Mouse (Mus musculus): Measurements from ENCODE around the gene Strn4.

Strn4 gene

DNA sequence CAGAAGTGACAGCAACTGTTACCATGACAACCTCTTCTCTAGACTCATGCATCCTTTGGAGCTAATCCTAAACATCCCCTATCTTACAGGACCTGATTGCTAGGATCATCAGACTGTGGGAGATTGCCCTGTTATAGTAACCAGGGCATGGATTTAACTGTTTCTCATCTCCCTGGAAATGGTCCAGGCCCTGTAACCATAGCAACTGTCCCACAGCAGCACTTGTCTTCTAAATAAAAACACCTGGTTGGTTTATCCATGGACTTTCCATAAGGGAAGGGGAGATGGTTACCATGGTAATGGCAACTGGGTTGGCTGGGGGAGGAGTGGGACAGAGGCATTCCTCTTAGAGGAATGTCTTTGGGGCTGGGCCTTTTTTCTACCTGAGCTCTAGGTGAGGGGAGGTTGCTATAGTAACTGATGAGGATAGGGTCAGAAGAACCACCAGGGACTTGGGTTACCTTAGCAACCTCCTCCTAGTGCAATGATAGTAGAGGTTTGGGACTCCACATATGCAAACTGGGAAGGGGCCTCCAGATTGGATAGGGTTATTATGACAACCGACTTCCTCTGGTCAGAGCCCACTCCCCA is at the start of gene Strn4:
TSS of gene Strn4 (plus strand) at position 539 of the 591 bp plus-strand sequence.
- DNase-seq (ENCODE audit: low spot score in 2 of 2): peak; percentile 48 to 59

DNA sequence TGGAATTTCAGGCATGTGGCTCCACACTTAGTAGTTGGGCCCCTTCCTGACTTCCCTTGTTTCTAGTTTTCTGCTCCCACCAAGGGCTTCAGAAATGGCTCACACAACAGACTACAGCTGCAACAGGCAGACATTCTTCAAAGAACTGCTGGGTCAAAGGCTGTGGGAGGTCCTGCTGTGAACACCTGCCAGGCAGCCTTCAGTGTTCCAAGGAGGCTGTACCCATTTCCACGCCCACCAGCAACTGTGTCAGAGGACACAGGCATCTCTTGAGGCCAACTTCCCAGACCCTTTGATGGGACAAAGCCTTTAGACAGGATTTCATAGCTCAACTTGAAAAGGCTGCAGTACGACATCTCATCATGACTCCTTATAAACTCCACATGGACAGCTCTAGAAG is 49.2 kb upstream of the Strn4 start:
- no peak for DNase-seq (ENCODE audit: low spot score in 2 of 2)

DNA sequence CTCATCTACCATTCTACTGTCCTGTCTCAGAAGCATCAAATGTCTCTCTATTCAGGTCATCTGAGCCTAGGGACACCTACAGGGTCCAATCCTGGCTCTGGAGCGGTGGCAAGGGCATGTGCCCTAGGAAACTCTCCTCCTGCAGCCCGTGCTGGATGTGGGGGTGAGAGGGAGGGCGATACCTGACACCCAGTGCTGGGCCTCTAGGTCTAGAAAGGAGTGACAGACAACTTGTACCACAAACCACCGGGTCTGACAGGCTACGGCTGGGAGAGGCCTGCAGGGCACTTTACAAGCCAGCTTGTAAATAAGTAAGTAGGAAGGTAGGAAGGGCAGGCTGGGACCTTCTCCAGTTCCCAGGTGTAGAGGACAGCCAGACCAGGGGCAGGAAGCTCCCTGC is 39.8 kb upstream of the Strn4 start:
- DNase-seq (ENCODE audit: low spot score in 2 of 2): no peak

DNA sequence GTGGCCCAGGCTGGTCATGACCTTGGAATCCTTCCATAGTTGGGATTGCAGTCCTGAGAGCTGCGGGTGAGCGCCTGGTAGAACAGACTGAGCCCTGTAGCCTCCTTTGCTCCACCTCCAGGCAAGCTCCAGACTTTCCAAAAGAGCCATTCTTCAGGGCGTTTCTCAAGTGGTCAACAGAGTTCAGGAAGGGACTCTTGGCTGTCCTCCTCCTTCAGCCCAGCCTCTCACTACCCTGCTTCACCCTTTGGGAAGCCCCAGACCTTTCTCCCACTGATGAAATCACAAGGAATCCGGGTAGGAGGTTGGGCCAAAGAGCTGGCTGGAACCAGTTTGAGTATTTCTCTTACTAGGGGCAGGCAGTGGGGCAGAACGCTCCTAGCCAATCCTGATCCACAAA is 35.6 kb upstream of the Strn4 start:
- no peak for DNase-seq (ENCODE audit: low spot score in 2 of 2)

DNA sequence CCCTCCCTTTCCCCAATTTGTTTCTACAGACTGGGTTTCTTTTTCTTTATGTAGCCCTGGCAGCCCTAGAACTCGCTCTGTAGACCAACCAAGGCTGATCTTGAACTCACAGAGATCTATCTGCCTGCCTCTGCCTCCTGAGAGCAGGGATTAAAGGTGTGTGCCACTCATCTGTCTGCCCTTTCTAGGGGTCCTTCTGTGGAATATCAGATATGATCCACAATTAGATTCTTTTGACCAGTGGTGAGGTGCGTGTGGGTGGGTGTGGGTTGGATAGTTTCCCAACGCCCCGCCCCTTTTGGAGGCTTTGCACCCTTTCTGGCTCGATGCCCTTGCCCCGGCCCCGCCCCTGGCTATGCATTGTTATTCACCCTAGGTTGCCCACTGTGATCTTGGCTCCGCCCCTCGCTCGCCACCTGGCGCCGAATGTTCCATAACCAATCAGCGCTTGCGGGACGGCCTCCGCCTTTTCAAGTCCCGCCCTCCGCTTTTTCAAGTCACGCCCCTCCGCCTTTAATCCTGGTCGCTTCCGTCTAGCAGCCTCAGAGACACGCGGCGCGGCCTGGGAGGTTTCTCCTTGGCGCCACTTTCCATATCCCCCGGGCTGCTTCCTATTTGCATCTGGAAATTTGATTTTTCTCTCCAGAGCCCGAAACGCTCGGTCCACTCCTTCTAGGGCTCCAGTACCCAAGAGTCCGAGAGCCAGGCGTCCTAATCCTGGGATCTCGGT is 34.7 kb upstream of the Strn4 start, which contains the start of gene Slc1a5:
TSS of gene Slc1a5 (plus strand) at position 516 of the 730 bp plus-strand sequence.
- DNase-seq (ENCODE audit: low spot score in 2 of 2): peak; percentile 71

DNA sequence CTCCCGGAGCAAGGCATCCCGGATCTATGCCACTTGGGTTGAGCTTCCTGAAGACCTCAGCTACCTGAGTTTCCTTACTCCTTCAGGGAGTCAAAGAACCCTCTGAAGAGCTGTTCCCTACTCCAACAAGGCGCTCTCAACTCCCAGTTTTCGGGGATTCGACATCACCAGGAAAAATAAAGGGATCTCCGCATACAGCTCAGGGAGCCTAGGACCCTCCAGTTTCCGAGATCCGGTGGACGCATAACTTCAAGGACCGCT is 34.2 kb upstream of the Strn4 start:
- DNase-seq (ENCODE audit: low spot score in 2 of 2): no peak

DNA sequence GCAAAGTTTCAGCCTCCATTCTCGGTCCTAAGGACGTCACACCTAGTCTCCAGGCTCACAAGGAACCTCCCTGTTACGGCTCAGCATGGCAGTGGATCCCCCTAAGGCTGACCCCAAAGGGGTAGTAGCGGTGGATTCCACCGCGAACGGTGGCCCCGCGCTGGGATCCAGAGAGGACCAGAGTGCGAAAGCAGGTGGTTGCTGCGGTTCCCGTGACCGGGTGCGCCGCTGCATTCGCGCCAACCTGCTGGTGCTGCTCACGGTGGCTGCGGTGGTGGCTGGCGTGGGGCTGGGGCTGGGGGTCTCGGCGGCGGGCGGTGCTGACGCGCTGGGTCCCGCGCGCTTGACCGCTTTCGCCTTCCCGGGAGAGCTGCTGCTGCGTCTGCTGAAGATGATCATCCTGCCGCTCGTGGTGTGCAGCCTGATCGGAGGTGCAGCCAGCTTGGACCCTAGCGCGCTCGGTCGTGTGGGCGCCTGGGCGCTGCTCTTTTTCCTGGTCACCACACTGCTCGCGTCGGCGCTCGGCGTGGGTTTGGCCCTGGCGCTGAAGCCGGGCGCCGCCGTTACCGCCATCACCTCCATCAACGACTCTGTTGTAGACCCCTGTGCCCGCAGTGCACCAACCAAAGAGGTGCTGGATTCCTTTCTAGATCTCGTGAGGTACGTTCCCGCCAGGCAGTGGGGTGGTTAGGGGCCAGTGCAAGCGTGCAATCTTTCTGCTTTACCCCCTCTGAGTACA is 33.7 kb upstream of the Strn4 start:
- no peak for DNase-seq (ENCODE audit: low spot score in 2 of 2)

DNA sequence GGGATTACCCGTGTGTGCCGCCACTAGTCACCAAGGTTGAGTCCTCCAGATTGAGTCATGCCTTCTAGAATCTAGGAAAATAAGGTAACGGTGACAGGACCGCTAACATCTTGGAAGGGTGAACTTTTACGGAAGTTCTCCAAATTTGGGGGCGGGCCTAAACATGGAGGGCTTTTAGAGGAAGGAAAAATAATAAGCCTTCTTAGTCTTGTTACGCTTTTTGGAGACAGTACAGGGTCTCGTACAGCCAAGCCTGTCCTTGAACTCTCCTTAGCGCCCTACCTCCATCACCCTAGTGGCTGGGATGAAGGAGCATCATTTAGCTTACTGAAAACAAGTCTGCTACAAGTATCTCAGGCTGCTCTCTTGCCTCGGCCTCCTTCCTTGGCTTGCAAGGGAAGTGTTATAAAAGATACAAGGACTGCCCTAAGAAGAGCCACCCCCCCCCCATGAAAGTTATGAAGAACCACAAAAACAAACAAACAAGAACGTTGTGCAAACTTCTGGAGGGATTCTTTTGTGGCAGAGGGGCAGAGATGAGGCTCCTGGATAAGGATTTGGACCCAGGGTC is 33.0 kb upstream of the Strn4 start:
- no peak for DNase-seq (ENCODE audit: low spot score in 2 of 2)

DNA sequence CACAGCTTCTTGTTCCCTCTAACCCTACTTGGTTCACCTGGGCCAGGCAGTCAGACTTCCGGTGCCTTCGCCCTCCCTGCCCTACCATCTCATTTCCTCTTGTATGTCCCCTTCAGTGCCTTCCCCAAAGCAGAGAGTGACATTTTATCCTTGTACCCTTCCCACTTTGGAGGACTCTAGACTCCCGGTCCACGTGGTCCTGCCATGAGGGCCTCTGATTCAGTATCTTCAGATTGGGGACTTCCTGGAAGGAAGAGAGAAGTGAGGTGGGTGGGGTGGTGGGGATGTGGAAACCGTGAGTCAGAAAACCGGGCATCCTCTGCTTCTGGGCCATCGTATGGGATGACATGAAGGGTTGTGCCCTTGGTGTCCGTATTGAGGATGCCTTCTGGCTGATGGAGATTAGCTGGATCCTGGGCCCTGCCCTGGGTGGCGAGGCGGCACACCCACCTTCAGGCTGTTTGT is 32.4 kb upstream of the Strn4 start:
- DNase-seq (ENCODE audit: low spot score in 2 of 2): no peak

DNA sequence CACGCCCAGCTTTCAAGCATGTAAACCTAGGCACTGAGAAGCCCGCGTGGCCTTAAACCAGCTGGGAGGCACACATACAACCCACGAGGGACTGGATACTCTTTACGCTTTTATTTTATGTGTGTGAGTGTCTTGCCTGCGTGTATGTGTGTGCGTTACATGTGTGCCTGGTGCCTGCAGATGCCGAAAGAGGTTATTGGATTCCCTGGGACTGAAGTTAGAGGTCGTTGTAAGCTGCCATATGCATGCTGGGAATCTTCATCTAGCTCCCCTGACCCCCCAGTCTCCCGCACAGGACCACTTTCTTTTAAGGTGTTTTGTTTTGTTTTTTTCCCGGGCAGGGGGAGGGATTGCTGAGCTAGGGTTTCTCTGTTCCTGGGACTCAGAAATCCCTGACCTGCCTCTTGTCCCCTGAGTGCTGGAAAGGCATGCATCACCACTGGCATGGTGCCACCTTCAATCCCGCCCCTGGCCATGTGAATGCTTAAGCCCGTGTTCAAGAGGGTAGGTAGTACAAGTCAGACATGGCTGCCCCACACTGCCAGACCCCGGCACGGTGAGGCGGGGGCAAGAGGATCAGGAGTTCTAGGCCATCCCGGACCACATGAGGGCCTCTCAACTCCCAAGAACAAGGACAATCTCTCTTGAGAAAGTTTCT is 31.8 kb upstream of the Strn4 start:
- DNase-seq (ENCODE audit: low spot score in 2 of 2): no peak

DNA sequence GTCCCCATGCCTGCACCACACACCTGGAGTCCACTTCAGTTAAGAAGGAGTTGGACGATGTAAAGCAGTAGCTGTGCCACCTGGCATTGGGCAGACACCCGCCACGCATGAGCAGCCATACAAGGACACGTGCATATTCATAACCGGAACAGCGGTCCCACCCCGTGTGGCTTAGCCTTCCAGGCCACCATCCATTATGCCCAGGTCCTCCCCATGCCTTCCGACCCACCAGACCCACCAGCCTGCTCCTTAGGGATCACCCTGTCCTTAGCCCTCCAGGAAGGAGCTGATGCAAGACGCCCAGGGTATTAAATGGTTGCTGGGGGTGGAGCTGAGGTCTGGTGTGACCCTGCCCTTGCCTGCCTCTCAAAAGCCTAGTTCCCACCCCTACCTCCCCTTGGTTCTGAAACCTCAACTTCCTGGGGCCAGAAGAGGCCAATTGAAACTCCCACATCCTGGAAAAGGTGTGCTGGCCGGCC is 31.2 kb upstream of the Strn4 start:
- no peak for DNase-seq (ENCODE audit: low spot score in 2 of 2)

DNA sequence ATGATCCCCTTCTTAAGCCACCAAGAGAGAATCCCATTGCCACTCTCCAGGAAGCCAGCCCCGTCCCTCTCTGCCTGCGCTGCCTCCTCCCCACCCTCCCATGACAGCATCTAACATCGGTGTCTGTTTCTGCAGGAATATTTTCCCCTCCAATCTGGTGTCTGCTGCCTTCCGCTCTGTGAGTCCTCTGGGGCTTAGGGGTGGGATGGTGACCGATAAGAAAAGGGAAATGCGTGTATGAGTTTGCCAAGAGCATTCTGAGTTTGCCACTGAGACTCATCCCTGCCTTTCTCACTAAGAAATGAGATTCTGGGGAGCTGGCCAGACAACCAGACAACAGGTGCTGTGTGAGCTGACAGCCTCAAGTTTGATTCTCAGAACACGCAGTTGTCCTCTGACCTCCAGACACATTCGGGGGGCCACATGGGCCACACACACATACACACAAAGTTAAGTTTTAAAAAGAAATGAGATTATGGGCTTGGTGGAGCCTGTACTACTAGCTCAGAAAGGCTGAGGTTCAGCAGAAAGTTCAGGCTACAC is 30.1 kb upstream of the Strn4 start:
- DNase-seq (ENCODE audit: low spot score in 2 of 2): no peak

DNA sequence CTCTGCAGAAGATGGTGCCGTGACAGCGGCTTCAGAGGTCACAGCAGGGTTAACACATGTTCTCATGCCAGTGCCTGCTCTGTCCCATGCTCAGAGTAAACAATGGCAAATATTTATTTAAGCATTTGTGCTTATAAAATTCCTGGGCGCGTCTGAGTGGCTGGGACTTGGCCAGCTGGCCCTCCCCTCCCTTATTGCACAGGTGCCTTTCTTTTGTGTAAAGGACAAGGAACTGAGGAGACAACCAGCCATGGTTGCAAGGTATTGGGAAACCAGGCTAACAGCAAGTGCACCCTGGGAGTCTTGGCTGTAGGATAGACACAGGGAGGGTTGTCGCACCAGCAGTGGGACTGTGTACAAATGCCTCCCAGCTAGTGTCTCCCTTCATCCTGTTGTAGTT is 23.4 kb upstream of the Strn4 start:
- no peak for DNase-seq (ENCODE audit: low spot score in 2 of 2)

DNA sequence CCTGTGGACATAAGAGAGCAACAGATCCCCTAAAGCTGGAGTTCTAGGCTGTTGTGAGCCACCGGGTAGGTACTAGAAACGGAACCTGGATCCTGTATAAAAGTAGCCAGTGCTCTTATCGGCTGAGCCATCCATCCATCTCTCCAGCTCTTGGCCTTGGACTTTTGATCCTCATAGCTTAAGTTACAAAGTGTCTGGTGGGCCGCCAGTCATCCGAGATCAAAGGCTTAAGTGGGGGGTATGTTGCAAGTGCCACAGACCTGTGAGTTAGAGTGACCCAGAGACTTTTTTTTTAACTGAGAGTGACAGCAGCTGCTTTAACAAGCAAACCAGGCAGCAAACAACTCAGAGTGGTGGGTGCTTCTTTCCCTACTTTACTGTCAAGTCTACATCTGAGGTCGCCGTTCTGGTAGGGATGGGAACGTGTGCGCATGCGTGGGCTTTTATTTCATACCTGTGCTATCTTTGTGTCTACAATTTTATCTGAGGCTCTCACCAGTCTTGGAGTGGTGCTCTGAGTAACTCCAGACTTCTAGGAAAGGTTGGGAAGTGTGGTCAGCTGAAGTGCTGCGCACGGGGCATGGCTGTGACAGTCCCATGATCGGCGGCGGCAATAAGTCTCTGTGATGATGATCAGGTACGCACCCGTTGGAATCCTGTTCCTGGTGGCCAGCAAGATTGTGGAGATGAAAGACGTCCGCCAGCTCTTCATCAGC is 22.5 kb upstream of the Strn4 start:
- no peak for DNase-seq (ENCODE audit: low spot score in 2 of 2)

DNA sequence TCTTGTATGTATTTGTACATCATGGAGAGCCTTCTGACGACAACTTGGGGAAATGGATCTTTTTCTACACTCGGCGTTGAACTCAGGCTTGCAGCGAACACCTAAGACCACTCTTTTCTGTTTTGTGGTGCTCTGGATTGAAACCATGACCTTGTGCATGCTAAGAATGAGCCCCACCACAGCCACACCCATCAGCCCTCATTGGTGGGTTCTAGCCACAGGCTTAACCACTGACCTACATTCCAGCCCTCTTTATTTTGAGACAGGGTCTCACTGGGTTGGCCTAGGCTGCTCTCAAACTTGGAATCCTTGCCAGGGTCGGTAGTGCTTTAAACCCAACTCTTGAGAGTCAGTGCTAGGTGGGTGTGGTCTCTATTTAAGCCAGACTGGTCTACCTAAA is 20.8 kb upstream of the Strn4 start:
- no peak for DNase-seq (ENCODE audit: low spot score in 2 of 2)

DNA sequence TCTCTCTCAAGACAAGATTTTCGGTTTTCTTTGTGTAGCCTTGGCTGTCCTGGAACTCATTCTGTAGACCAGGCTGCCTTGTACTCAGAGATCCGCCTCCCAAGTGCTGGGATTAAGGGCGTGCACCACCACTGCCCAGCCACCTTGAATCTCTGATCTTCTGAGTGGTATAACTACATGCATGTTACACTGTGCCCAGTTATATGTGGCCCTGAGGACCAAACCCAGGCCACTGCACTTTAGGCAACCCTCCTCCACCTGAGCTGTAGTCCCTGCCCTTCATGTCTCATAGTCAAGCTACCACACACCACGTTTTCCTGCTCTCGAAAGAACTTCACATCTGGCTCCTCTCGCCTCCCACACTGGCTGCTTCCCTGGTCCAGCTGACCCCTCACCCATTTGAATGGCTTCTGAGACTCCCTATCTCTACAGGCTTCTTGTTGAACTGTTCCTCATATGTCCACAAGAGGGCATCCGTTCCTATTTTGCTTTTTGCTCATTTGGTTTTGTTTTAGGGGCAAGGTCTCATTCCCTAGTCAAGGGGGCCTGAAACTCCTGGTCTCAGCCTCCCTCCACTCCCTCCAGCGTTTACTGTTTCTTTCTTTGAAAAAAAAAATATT is 11.2 kb upstream of the Strn4 start:
- no peak for DNase-seq (ENCODE audit: low spot score in 2 of 2)

DNA sequence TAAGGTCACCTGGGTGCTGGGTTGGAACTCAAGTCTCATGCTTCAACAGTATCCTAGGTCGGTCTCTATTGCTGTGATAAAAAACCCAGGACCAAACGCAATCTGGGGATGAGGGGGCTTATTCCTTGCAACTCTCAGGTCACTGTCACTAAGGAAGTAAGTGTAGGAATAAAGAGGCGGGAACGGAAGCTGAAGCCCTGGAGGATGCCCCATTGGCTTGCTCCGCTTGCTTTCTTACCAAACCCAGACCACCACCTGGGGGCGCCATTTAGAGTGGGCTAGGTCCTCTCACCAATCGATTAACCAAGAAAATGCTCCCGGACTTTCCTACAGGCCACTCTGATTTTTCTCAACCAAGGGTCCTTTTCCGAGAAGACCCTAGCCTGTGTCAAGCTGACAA is 7.8 kb upstream of the Strn4 start:
- no peak for DNase-seq (ENCODE audit: low spot score in 2 of 2)

DNA sequence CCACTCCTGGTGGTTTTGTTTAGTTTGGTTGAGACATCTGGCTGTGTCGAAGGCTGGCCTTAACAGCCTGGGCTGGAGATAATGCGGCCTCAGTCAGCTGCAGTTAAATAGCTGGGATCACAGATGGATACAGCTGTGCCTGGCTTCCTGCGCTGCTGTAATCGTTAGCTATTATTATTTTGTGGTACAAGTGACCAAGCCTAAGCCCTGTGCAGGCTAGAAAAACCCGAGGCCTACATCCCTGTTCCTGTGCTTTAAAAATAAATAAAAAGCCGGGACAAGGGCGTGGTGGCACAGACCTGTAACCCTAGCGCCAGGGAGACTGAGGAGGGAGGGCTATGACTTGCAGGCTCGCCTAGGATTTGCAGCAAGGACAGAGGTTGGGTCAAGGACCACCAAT is 7.0 kb upstream of the Strn4 start:
- no peak for DNase-seq (ENCODE audit: low spot score in 2 of 2)

DNA sequence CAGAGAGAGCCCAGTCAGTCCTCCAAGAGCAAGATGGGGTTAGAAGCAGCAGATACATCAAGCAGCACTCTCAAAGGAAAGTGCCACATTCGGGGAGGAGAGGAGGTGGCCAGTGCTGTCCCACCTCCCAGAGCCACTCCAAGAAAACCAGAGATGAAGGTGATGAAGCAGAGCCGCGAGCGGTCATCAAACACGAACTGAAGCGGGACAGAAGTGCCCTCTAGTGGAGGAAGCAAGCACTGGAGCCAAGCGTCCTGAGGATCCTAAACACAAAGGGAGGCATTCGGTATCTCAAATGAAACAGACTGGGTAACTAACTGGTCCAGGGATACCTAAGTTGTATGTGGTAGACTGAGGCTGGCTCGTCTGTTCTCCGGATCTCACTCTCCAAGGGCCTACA is 6.0 kb upstream of the Strn4 start:
- peak in 1 of 2 experiments; percentile 70 for DNase-seq (ENCODE audit: low spot score in 2 of 2)

DNA sequence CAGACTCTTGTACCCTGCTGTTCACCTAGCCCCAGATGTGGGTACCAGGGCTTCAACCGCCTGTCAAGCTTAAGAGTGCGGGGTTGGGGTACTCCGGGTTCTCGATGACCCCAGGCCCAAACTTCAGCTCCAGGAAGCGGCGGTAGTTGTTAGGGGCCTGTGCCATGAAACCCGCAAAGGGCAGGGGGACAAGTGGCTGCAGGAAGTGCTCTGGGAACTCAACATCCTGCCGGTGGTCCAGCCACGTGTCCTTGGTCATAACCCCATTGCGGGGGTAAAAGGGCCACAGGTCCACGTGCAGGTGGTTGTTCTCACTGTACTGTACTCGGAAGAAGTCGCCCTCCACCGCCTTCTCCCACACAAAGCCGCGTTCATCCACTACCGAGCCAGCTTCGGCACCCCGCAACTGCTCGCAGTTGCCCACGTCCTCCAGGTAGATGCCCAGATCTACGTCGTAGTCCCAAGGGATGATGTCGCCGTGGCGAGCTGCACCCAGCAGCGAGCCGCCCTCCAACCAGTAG is 5.2 kb upstream of the Strn4 start:
- DNase-seq (ENCODE audit: low spot score in 2 of 2): peak in 1 of 2 experiments; percentile 37
